Mouse (Mus musculus) ZHBTc4 (cell line): Measurements from ENCODE around the gene Pde6h.
A peak's percentile ranks its signal among the peaks of the same experiment; 100 is the strongest.

Experiments
- DNase-seq: peaks from one replicate; pipeline ENCODE4 v3.0.0-alpha.2; 2011; ENCODE audit warnings: low read depth, low spot score

Pde6h gene

GRCm38 (mm10) chr6:136980331-136980746 is 56.7 kb downstream of the Pde6h start:
- DNase-seq = peak; percentile 53

DNA sequence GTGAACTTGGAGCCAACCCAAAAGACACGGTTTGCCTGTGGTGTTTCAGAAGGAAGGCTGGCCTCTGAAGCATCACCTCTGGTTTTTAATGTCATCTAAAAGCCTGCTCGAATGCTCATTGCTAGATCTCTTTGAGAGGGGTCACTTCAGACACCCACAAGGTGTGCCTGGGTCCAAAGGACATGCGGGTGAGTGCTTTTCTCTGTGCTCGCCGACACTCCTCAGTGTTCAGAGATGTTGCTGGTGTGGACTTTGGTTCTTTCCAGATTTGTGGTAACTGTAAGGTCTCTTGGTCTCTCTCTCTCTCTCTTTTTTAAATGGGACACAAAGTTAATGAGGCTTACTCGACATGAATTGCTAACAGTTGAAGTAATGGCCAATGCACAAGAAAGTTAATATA is 58.9 kb downstream of the Pde6h start:
- DNase-seq = no peak

DNA sequence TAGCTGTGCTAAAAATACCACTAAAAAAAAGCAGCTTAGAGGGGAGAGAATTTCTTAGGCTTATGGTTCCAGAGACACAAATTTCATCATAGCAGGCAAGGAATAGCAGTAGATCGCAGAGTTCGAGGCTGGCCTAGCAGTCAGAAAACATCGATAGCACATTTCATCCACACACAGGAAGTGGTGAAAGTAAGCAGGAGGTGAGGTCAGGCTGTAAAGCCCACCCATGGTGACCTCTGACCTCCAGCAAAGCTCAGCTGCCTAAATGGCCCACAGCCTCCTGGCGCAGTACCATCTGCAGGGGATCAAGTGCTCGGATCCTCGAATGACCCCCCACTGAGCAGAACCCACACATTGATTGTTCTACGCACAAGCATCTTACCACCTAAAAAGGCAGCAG is 59.6 kb downstream of the Pde6h start:
- DNase-seq = peak; percentile 63

DNA sequence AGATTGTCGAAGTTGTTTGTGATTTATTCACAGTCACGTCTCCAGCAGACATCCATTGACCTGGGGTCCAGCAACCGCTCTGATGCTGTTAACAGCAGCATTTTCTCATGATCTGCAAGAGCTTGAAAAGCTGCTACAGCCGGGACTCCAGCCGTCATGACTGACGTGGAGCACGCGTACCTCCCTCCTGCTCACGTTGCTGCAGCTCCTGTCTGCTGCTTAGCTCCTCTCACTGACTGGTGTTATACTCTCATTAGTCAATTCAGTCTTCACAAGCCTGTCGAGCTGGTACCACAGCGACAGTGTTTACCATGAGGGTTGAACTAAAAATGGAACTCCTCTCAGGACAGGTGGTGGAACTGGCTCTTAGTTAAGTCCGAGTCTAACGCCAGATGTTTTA is 62.4 kb downstream of the Pde6h start:
- no peak for DNase-seq

GRCm38 (mm10) chr6:136986718-136987117 is 63.1 kb downstream of the Pde6h start:
- DNase-seq = peak; percentile 62

DNA sequence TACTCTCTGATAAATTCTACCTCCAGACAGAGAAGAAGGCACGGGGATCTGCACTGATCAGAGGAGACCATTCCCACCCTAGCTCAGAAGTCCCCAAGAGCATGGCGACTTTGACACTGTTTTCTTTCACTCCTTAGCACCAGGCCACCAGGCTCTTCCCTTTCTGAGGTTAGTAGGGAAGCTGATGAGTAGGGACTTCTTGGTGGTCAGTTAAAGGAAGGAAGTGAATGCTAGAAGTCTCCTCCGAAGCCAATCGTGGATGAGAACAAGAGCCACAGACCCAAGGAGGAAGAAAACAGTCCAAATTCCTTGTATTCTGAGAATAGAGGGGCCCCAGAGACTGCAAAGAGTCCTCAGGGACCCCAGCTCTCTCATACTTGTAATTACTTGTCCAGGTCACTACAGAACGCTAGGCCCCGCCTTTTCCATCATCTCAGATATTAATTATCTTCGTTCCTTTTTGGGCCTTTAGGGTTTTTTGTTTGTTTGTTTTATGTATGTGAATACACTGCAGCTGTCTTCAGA is 65.0 kb downstream of the Pde6h start:
- DNase-seq = no peak

GRCm38 (mm10) chr6:136989824-136990497 is 66.3 kb downstream of the Pde6h start:
- DNase-seq = peak; percentile 94

GRCm38 (mm10) chr6:136990557-136990956 is 66.9 kb downstream of the Pde6h start:
- no peak for DNase-seq

DNA sequence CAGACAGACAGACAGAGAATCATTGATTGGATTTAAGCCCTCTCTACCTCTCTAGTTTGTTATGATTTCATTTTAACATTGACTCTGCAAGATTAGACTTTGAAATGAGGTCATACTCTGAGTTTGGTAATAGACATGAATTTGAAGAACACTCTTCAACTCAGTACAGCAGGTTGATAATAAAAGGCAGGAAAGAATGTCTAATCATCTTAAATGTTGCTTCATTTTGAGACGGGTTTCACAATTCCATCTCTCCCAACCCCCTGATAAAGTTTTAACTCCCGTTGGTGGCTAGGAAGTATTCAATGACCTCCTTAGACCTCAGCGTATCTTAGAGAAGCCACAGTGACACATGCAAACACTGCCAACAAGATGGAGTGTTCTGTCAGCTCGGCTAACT is 69.9 kb downstream of the Pde6h start:
- no peak for DNase-seq

GRCm38 (mm10) chr6:136995533-136995932 is 71.9 kb downstream of the Pde6h start:
- DNase-seq = peak; percentile 61

- DNase-seq = no peak
These were observed 72.7 kb downstream of the Pde6h start for GRCm38 (mm10) chr6:136996336-136996735.

DNA sequence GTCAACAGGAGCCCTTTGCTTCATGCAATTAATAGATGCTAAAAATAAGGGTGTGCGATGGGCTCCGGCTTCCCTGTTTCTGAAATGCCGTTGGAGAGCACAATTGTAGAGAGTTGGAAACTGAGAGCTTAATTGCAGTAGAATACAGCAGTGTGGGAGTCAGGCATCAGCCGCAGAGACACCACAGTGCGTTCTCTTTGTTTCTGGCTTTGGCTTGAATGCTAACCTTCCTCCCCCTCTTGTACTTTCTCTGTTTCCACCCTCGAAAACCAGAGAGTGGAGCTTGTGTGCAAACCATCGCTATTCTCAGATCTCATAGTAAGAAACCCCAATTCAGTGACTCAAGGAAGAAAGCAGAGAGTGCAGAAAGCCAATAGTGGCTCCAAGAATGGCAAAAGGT is 74.5 kb downstream of the Pde6h start:
- DNase-seq = no peak

DNA sequence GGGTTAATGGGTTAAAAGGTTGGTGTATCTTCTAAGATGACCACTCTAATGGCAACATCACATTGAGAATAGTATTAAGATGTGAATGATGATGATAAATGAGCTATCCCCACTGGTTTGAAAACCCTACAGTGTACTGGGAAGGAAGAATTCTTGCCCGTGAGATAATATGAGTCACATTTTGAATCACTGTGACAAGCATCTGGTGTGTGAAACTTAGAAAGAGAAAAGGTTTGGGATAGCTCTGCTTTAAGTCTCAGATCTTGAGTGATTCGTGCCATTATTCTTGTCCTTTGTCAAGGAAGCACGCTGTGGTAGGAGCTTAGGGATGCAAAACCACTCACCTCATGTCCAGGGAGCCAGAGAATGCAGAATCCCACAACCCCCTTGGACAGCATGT is 75.4 kb downstream of the Pde6h start:
- DNase-seq = peak; percentile 26

DNA sequence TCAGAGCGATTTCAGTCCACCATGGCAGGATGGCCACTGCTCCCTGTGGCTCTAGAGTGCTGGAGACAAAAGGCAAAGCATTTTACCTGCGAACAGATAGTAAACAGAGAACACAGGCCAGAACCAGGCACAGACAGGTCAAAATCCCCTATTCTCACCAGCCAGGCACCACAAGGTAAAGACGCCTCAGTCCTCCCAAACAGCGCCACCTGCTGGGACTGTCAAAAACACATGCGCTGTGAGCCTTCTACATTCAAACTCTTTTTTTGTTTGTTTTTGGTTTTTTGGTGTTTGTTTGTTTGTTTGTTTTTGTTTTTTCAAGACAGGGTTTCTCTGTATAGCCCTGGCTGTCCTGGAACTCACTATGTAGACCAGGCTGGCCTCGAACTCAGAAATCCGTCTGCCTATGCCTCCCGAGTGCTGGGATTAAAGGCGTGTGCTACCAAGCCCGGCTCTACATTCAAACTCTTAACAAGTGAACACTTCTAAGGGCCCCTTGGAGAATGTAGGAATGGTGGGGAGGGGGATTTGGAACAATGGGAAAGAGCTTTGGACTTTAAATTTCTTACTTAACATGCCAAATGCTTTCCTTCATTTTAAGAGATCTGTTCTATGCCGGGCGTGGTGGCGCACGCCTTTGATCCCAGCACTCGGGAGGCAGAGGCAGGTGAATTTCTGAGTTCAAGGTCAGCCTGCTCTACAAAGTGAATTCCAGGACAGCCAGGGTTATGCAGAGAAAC is 76.2 kb downstream of the Pde6h start:
- peak; percentile 92 for DNase-seq

GRCm38 (mm10) chr6:137000706-137001105 is 77.1 kb downstream of the Pde6h start:
- no peak for DNase-seq

- peak; percentile 81 for DNase-seq
These were observed 77.9 kb downstream of the Pde6h start for GRCm38 (mm10) chr6:137001267-137002168.

DNA sequence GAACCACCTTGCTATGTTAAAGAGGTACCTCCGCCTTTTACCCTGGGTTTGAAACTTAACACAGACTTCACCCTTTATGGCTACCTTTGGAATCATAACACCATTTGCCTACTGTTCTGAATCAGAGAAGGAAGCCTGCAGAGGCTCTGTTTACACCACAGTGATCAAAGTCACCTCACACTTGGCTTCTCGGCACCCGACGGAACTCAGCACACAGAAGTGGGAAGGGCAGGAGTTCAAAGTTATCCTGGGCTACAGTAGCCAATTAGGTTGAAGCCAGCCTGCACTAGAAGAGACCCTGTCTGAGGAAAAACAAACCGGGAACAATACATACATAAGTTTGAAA is 78.5 kb downstream of the Pde6h start:
- no peak for DNase-seq

DNA sequence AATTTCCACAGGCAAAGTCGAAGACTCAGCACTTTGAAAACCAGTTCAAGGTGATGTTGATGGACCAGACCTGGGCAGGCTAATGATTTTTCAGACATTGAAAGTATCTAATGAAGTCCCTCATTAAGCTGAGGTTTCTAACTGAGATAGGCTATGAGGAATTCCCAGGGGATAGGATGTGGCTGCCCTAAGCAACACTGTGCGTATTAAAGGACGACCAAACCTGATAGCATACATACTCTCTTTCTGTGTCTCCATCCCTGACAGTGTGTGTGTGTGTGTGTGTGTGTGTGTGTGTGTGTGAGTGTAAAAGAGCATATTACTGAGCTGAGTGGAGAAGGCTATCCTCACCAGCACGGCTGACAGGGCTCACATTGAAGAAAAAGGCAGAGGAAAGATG is 80.7 kb downstream of the Pde6h start:
- DNase-seq = no peak

DNA sequence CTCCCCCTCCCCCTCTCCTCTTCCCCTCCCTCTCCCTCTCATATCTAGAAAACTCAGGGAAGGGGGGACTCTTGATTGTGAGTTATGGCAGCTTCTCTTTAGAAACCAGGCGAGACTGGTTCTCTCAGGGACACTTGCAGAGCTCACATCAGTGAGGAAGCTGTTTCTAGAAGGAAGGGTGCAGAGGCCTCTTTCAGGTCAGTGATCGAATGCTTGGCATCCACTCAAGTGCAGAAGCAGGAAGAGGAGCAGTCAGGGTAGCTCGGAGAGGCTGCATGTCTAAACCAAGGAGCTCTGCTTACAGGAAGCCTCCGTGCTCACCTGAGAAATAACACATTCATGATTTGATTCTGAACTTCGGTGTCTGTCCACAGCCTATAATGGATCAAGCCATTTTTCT is 87.6 kb downstream of the Pde6h start:
- DNase-seq = no peak

DNA sequence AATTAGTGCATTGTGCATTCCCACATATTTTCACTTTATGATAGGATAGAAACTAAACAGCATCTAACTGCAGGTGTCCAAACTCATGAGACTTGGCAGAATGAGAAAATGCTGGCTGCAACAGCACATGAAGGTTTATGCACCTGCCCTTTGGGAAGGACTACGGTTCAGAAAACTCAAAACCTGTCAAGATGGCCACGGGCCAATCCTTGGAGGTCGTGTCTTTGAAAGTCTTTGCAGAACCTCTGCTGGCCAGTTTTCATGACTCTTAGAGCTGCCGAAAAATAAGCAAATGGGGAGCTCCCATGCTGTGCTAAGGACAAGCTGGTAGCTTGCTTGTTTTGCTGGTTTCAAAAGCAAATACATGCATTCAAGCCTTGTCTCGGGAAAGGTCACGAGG is 90.7 kb downstream of the Pde6h start:
- no peak for DNase-seq

DNA sequence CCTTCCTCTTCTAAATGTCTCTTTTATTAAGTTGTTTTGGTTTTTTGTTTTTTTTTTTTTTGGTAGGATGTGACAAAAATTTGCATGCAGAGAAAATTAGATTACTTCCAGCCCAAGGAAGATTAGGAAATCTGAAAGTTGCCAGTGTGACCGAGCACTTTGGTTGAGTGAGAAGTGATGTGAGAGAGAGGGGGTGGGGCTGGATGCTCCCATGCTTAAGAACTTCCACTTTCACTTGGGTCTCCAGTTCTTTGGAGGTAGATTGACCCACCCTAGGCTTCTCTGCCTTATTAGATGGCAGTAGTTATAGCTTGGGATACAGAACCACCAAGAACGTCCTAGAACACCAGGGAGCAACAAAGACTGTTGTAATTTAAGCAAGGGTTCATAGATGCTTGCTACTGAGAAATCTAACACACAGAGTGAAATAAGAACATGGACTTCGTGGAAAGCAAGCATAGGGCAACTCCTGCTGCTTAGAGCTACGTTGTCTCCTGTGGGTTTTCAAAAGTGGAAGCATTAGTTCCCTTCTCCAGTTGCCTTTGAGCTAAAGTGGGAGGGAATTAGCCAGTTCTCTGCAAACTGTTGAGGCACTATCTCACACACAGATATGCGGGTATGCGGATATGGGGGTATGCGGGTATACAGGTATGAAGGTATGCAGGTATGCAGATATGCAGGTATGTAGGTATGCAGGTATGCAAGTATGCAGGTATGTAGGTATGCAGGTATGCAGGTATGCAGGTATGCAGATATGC is 93.8 kb downstream of the Pde6h start:
- peak; percentile 62 for DNase-seq
